Comparison of ENCODE assay signal across 8 mouse cellular contexts in the genomic region with DNA sequence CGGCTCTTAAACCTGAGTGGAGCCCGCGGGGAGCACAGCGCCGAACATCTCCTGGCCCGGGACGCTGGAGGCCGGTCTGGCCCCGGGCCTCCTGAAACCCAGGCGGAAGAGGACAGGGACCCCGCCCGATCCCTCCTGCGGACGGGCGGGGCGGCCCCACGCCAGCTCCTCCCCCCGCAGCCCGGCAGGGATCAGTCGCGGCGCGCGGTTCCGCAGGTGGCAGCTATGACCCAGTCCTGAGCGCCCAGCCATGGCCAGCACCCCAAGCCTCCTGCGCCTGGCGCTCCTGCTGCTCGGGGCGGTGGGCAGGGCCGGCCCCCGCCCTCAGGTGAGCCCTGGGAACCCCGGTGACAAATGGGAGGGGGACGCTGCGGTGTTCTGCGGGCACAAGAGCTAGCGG. TPM values are rescaled to one million over a fixed set of nuclear protein-coding genes. Genes with fewer than 3 reads are reported as not detected.
DNase-seq lines count a peak whose midpoint lies in the region; ATAC-seq and TF ChIP-seq lines count a peak whose summit lies in the region.

Gene Glp1r (plus strand): TSS at position 191 of the 400 bp plus-strand sequence.

- peak within 1 kb of the TSS; percentile 98 for H3K4me2 ChIP-seq in hindbrain, embryonic 13.5 days
- peak within 1 kb of the TSS; percentile 82 for H3K4me2 ChIP-seq in lung, embryonic 14.5 days

- H3K36me3 ChIP-seq in MEL (ENCODE audit: control insufficient read depth in 1 of 2, insufficient read depth in 2 of 2, low read length in 2 of 2), result no peaks in the 10 kb centered on the region
- H3K36me3 ChIP-seq in hindbrain, embryonic 13.5 days, result no peaks in the 10 kb centered on the region
- H3K36me3 ChIP-seq in lung, embryonic 14.5 days (ENCODE audit: insufficient read depth), result no peaks in the 10 kb centered on the region

- ATAC-seq in hindbrain, embryonic 13.5 days (ENCODE audit: low FRiP score), result no peak
- no peak for ATAC-seq in lung, embryonic 14.5 days (ENCODE audit: insufficient read depth)

- peak within 1 kb of the TSS; percentile 30 to 42; a peak in 3 of 4 replicates for H3K4me3 ChIP-seq in MEL (ENCODE audit: control insufficient read depth in 1 of 2, insufficient read depth in 1 of 2, low read depth in 2 of 2, low read length in 2 of 2)
- H3K4me3 ChIP-seq in hindbrain, embryonic 13.5 days, result peak within 1 kb of the TSS; percentile 52
- peak within 1 kb of the TSS; percentile 45 for H3K4me3 ChIP-seq in lung, embryonic 14.5 days (ENCODE audit: low read depth, low read length)

- DNase-seq in adrenal gland, postnatal 10 days, result peak; percentile 16
- DNase-seq in adrenal gland, adult (ENCODE audit: inconsistent age in 2 of 2, low spot score in 1 of 2), result no peak
- peak; percentile 23 for DNase-seq in MEL (ENCODE audit: low read depth, low spot score)
- DNase-seq in lung, embryonic 14.5 days, result peak; percentile 40
- DNase-seq in retina, postnatal 1 day, result peak; percentile 43
- DNase-seq in left cerebral cortex, adult 11 months (ENCODE audit: low spot score), result no peak
- no peak for DNase-seq in ovary, adult 18-20 months (ENCODE audit: low spot score)

- H3K27me3 ChIP-seq in MEL (ENCODE audit: control insufficient read depth in 1 of 2, insufficient read depth in 2 of 2, low read length in 2 of 2), result no peaks in the 10 kb centered on the region
- H3K27me3 ChIP-seq in hindbrain, embryonic 13.5 days, result peaks cover 39% of the 10 kb centered on the region
- peaks cover 31% of the 10 kb centered on the region; the same call in 1 of the 2 replicates for H3K27me3 ChIP-seq in lung, embryonic 14.5 days (ENCODE audit: insufficient read depth, low read length)

- WGBS in hindbrain, embryonic 13.5 days, result 1% methylated on average over 35 of the region's 37 CpGs
- WGBS in lung, embryonic 14.5 days, result 1% methylated on average over 37 of the region's 37 CpGs

- no peaks in the 10 kb centered on the region for H3K9me3 ChIP-seq in MEL (replicated peaks; ENCODE audit: insufficient read depth, low read length)
- no peaks in the 10 kb centered on the region for H3K9me3 ChIP-seq in hindbrain, embryonic 13.5 days
- H3K9me3 ChIP-seq in lung, embryonic 14.5 days (ENCODE audit: low read depth, low read length), result no peaks in the 10 kb centered on the region

- TF ChIP-seq EP300 in MEL (IDR thresholded peaks at IDR 0.05; ENCODE audit: low read depth in 1 of 2, low read length in 2 of 2), result no peak

- no peak for TF ChIP-seq POLR2A in MEL (IDR thresholded peaks at IDR 0.05; ENCODE audit: control insufficient read depth in 1 of 2, insufficient read depth in 1 of 2, low read depth in 1 of 2, low read length in 2 of 2, poor library complexity in 1 of 2)

- no peak for TF ChIP-seq RAD21 in MEL (IDR thresholded peaks at IDR 0.05; ENCODE audit: low read depth, low read length)

- no peaks in the 10 kb centered on the region for H3K4me1 ChIP-seq in MEL (ENCODE audit: control insufficient read depth in 1 of 2, insufficient read depth in 2 of 2, low read length in 2 of 2)
- H3K4me1 ChIP-seq in hindbrain, embryonic 13.5 days (replicated peaks), result peaks cover 10% of the 10 kb centered on the region
- H3K4me1 ChIP-seq in lung, embryonic 14.5 days (ENCODE audit: insufficient read depth), result no peaks in the 10 kb centered on the region

- H3K79me2 ChIP-seq in MEL (ENCODE audit: control insufficient read depth, insufficient read depth, low read length, poor library complexity), result no peaks in the 10 kb centered on the region

- no peak within 1 kb of the TSS; the same call in 1 of the 2 replicates for H3K9ac ChIP-seq in MEL (ENCODE audit: control insufficient read depth, low read depth, low read length, poor library complexity, severe bottlenecking)
- peak within 1 kb of the TSS; percentile 72 for H3K9ac ChIP-seq in hindbrain, embryonic 13.5 days
- H3K9ac ChIP-seq in lung, embryonic 14.5 days, result peak within 1 kb of the TSS; percentile 47

- no peak within 1 kb of the TSS for H3K27ac ChIP-seq in MEL (ENCODE audit: control insufficient read depth, low read depth, low read length)
- no peak within 1 kb of the TSS for H3K27ac ChIP-seq in hindbrain, embryonic 13.5 days
- H3K27ac ChIP-seq in lung, embryonic 14.5 days (ENCODE audit: low read depth), result no peak within 1 kb of the TSS

- TF ChIP-seq CTCF in MEL (IDR thresholded peaks at IDR 0.05 in 2 of 3, conservative IDR thresholded peaks at IDR 0.05 in 1 of 3; ENCODE audit: control insufficient read depth in 1 of 3, insufficient read depth in 1 of 3, low read depth in 2 of 3, low read length in 3 of 3, poor library complexity in 1 of 3, severe bottlenecking in 1 of 3), result no peak
- TF ChIP-seq CTCF in lung, embryonic 14.5 days (IDR thresholded peaks at IDR 0.05; ENCODE audit: low read depth), result no peak

TF ChIP-seq in MEL, 35 proteins besides CTCF, POLR2A, EP300 and RAD21:
- TF ChIP-seq MYC (IDR thresholded peaks at IDR 0.05; ENCODE audit: low read depth, low read length), result no peak
- no peak for TF ChIP-seq E2F4 (IDR thresholded peaks at IDR 0.05; ENCODE audit: borderline replicate concordance, low read depth, low read length)
- no peak for TF ChIP-seq NELFE (IDR thresholded peaks at IDR 0.05; ENCODE audit: low read depth, low read length)
- no peak for TF ChIP-seq ELF1 (IDR thresholded peaks at IDR 0.05; ENCODE audit: low read depth, low read length)
- no peak for TF ChIP-seq TAL1 (IDR thresholded peaks at IDR 0.05; ENCODE audit: low read length)
- no peak for TF ChIP-seq TBP (IDR thresholded peaks at IDR 0.05; ENCODE audit: low read depth, low read length)

RNA-seq across cellular contexts. Expression of gene Glp1r, which starts in this region (rescaled TPM):
- under 1 TPM; 0.21 to 0.45 TPM for total RNA-seq in adrenal gland, postnatal 10 days (2021)
- total RNA-seq in MEL (2012; rRNA removed), result 0.04 TPM in 1 of 2 replicates, not detected in the other
- polyA plus RNA-seq in MEL (2012; ENCODE audit: insufficient read depth in 1 of 2, insufficient read length in 2 of 2, low read depth in 1 of 2, low replicate concordance in 2 of 2, missing spikeins in 1 of 2), result under 1 TPM in 1 of 2 experiments, not detected in 1; 0.04 TPM
- polyA plus RNA-seq in hindbrain, embryonic 13.5 days (2015; fragmentation: Nextera tagmentation; extraction: Ambion mirVana), result 0.13 and 0.22 TPM in 2 replicates
- 4.7 and 6.1 TPM in 2 replicates for polyA plus RNA-seq in lung, embryonic 14.5 days (2014; fragmentation: Nextera tagmentation; extraction: Ambion mirVana)

Comparison
In these comparisons a context has a peak if more than half of its experiments do, and no peak if none do; other contexts are left out.
1. Peak in DNase-seq in adrenal gland, postnatal 10 days; RNA of the gene not detected or under 1 TPM.
2. Peak in DNase-seq and H3K4me3 ChIP-seq in MEL; RNA of the gene not detected or under 1 TPM.
3. DNase-seq: peak in lung, embryonic 14.5 days (single experiment) and retina, postnatal 1 day (single experiment); none in adrenal gland, adult (0 of 2), left cerebral cortex, adult 11 months (single experiment) and ovary, adult 18-20 months (single experiment).
4. Peak in every context shown above with its lines, with median percentiles within 50 percentile points of each other: H3K4me3 ChIP-seq.